Mouse (Mus musculus) gastrocnemius, adult 8-10 months (tissue): ENCODE data around the gene Coro1b. TPM values are rescaled to one million over a fixed set of nuclear protein-coding genes. Genes with fewer than 3 reads are reported as not detected.

ENCODE experiments used
- DNase-seq, 2 experiments: peaks; one replicate each; pipeline ENCODE4 v3.0.0; 2022; ENCODE audit warnings: low spot score in 2 of 2
- total RNA-seq, 4 experiments: library from RNA; stranded (reverse); gene quantifications; 2 replicates each; pipeline ENCODE4 v1.2.4; 2022

The Coro1b gene
- total RNA-seq, 4 experiments from 2014 or later, result 10.4 to 13.2 (median 11.6) TPM

DNA sequence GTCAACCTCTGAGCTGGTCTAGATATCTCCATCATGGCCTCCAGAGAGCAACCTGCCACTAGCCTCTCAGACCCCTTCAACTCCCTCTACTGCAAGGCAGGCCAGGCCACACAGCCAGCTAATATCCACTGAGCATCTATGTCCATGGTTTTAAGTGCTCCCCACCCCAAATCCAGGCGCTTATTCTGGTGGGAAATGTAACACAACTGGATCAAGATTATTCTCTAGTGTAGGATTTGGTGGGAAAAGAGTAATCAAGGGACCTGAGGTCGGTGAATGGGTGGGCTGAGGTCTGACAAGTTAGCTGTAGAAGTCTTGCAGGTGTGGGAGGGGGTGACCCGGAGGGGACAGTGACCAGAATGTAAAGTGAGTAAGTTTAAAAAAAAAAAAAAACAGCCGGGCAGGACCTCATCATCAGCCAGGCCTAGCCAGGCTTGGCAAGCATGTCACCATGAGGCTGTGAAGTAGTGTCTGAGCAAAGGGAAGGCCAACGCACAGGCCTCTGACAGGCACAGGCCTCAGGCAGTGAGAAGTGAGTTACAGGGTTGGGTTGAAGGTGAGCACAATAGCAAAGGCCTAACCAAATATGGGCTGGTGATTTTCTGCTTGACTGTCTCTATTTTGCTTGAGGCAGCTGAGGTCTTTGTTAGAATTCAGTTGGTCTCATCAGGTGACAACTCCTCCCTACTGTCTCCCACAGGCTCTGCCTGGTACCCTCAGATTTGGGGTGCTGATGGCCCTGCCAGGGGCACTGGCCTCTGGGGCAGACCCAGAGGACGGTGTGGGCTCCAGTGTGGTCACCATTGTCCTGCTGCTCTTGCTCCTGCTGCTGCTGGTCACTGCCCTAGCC lies 7.0 kb downstream of the Coro1b start:
- DNase-seq, result no peak

DNA sequence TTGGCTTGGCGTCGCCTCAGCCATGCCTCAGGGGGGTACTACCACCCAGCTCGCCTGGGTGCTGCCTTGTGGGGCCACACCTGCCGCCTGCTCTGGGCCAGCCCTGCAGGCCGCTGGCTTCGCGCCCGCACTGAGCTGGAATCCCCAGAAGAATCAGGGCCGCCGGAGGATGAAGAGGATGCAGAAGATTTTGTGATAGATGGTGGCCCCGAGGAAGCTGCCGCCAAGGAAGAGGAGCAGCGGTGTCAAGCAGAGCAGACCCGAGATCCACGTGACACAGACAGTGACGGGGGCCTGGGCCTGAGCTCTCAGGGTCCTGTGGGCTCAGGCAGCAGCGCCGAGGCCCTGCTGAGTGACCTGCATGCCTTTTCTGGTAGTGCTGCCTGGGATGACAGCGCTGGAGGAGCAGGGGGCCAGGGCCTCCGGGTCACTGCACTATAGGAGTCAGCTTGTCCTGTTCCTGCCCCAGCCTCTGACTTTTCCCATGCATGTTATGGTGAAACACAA lies 7.7 kb downstream of the Coro1b start:
- no peak for DNase-seq

DNA sequence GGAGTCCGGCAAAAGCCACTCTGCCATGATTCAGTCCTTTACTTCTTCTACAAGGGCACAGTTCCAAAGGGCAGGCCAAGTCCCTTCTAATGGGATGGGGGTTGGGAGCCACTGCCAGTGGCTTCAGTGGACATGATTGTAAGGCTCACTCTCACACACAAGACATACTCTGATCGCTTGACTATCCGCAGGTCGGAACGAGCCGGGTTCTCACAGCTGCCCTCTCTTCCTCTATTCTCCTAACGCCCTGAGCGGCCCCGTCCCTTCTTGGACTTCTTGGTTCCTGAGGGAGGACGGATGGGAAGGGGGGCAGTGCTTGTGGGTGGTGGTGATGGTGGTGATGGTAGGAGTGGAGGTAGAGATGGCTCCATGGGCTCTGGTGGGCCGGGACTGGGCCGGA lies 8.4 kb downstream of the Coro1b start:
- no peak for DNase-seq

DNA sequence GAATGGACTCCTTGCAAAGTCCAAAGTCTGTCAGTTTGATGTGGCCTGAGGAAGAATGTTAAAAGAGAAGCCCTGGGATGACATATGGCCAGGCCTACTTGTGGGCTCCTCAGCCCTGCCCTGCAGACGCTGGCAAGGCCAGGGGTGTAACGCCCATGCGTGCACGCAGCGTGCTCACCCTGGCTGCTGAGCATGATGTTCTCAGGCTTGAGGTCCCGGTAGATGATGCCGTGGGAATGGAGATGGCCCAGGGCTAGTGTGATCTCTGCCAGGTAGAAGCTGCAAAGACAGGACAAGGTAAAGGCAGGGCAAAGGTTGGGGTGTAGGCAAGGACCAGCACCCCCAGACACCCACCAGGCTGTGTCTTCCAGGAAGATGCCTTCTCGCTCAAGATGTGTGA lies 10.6 kb downstream of the Coro1b start:
- DNase-seq, result no peak

DNA sequence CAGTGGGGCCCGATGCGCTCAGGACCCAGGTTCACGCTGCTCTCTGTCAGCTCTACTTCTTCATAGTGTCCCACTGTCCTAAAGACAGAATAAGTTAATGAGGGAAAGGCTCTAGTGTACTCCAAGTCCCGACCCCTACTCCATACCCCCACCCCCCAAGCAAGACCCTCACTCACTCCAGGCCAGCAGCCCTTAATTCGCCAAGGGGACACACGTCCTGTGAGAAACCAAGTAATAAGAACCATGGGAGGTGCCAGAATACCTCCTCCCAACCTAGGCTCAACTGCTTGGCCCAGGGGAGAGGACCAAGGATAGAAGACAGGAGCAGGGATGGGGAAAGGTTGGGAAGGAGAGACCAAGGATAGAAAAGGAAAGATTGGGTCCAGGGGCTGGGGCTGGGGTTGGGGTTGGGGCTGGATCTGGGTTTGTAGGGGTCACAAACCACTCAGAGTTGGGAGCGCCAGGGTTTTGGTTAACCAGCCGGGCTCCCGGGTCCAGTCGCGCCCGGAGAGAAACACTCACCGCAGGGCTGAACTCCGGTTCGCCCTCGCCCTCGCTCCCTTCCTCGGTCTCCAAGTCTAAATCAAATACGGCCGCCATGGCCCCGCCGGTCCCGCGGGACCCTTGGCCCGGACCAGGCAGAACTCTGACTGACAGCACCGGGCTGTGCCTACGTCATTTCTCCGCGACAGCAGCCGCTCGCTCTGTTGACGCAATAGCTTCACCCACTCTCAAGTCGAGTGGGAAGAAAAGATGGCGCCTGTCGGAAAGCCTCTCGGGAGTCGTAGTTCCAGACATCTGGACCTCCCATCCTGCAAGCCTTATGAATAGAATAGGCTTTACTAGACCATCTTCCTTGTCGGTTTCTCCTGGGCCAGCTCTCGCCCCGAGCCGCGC lies 14.5 kb downstream of the Coro1b start, which contains the start of gene Rps6kb2:
Gene Rps6kb2, minus strand, starts transcription at position 709 of the 897 bp plus-strand sequence.
- DNase-seq, result peak; percentile 93

DNA sequence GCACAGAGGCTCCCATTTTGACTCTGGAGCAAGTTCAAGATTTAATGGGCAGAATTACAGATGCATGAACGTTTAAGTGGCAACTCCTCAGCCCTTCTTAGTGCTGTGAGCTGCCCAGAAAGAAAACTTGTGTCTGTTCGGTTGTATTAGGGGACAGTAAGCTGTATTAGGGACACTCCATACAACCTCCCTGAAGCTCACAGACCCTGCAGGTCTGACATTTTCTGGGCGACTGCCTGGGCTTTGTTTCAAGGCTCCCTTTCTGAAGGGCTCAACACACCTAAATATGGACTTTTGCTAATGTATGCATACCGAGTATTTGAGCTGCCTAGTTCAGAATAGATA lies 15.1 kb downstream of the Coro1b start:
- DNase-seq, result no peak

DNA sequence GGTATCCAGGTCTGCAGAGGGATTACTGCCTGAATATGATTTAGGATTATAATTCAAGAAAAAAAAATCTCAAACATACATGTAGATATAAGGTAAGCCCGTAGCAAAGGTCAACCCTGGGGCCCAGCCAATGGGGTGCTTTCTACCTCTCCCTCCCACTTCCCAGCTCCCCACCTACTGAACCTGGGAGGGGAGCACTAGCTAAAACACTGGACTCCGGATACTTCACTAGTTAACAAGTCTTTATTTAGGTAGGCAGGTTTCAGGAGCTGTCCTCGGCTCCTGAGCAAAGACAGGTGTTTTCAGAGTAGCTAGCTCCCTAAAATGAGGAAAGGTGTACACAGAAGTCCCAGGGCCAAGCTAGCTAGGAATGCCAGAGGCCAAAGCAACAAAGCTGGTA lies 15.7 kb downstream of the Coro1b start:
- no peak for DNase-seq

DNA sequence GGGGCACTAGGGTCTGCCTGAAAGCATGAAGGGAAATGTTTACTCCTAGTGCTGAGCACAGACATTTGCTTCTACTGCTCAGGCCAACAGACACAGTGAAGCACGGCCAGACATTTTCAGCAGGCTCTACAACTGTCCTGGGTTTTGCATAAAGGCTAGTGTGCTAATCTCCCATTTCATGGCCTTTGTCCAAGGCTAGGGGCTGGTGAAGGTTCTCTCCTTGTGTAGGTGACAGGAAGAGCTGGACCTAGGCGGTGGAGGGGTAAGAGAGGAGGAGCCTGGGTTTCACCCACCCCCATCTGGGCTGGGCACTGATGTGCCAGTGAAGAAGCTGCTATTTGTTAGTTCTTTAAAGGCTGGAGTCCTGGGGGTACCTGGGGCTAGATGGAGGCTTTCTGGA lies 16.3 kb downstream of the Coro1b start:
- DNase-seq, result no peak

DNA sequence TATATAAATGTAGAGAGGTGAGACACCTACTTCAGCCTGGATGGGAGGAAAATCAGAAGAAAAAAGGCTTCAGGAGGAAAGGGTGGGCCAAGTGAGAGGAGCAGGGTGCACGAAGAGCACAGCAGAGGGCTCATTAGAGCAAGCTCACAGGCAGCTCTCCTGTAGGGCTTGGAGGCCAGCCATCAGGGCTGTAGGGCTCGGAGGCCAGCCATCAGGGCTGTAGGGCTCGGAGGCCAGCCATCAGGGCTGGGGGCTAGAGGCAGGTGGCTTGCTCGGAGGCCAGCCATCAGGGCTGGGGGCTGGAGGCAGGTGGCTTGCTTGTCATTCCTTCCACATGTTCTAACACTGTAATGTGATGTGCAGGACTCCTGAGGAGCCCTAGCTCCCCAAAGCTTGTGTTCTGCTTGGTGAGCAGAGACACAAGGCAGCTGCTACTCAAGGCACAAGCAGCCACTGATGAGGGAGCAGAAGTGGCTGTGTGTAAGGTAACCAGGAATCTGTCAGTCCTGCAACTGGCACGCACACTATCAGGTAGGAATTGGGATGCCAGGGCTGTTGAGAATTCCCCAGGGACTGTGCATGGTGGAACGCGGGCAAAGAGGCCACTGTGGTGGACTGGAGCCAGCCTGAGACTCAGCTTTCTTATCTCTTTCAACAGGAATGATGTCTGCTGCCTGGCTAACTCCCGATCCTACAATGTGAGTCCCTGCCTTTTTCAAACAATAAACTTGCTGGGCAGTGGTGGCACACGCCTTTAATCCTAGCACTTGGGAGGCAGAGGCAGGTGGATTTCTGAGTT lies 18.5 kb downstream of the Coro1b start:
- DNase-seq, result no peak

DNA sequence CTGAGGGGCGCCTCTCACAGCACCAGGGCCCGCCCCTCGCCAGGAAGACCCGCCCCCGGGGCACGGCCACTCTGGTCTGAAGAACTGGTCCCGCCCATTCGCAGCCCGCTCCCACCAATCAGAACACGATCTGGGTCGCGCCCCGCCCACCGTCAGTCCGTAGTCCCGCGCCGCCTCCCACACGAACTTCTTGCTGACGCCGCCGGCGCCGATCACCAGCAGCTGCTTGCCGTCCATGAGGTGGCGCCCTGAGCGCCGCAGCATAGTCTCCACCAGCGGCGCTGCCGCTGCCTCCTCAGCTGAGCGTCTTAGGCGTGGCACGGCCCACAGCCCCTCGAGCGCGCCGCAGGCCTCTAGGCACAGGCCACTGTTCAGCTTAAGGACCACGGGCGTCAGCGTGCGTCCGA lies 21.0 kb downstream of the Coro1b start:
- peak; percentile 99 for DNase-seq

DNA sequence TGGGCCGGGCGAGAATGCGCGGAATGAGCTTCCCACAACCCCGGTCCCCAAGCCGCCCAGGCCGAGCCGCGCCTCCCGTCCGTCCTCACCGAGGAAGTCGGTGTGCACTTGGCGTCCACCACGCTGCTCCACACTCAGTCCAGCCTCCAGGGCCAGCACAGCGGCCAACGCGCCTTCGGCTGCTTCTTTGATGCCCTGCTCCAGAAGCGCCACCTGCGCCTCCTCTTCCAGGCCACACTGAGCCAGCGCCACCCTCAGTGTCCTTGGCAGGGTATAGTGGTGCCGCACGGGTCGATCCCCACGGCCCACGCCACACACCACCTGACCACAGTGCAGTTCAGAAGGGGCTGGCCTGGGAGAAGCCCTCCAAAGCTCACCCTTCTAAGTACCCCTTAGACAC lies 21.4 kb downstream of the Coro1b start:
- peak; percentile 34 to 59 for DNase-seq

DNA sequence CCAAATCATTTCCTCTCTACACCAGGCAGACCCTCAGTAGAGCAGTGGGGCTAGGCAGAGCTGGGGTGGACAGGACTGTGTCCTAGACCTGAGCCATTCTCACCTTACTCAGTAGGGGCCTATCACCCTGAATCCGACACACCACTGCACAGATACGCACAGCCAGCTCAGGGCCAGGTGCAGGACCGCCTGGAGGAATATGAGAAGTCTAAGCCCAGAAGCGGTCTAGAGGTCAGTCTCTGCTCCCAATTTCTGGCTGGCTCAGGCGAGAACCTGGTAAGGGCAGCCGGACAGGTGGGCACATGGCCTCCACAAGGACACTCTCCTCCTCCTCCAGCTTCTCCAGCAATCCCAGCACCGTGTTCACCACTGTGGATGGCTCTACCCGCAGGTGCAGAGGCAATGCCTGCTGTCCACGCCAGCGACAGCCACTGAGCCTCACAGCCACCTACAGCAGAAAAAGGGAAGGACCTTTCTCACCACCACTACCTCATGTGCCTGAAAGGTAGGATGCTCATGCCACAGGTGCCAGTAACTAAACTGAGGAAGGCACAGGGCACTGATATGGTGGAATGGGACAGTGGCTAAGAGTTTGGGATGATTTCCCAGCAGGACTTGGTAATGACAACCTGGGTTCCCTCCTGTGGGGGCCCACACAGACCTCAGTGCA lies 22.4 kb downstream of the Coro1b start:
- peak in 1 of 2 experiments; percentile 46 for DNase-seq

DNA sequence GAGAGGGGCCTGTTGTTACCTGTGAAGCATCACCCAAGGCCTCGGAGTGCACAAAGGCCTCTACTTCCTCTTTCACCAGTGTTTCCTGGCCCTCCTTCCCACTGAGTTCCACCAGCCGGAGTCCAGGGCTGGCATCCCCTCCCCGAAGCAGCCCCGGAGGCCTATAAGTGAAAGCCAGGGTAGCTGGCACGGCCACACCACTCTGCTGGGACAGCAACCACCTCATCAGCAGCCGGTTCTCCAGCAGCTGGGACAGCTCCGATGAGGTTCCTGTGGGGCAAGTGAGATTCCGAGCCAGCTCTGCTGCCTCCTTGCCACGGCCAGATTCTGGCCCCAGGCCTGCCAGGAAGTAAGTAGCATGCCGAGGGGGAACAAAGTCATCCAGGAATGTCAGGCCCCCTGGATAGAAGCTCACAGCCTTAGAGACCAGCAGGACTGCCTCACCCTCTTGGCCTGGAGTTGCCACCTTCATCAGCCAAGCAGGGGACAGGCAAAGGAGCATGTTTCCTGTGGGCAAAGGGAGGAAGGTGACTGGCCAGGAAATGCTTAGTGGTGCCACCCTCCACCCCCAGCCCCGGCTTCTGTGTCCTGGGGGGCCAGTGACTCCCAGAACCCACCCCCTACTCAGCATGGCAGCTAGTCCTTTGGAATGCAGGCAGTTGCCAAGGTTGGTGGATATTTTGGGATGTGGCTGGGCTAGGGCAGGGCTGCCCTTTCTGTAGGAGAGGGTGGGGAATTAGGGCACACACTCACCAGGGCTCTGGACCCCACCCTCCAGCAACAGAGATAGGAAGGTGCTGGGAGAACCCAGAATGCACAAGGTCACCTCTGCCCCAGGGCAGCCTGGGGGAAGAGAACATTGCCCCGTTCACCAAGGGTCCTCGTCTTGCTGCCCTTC lies 23.2 kb downstream of the Coro1b start:
- DNase-seq, result peak; percentile 48 to 67

DNA sequence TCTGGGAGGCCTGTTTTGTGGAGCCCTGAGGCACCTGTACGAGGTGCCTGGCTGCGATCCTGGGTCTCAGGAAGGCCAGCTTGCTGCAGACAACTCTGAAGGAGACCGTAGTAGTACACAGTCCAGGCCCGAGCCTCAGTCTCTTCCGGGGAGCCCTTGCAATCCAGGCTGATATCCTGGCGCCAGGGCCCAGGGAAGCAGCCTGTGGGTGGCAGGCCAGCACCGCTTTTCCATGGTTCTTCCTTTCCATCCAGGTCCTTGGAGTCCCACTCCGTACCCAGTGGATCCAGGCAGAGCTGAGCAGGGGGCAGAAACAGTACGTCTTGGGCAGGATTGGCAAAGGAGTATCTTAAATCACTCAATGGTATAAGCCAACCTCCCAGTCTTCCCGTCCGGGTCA lies 24.5 kb downstream of the Coro1b start:
- DNase-seq, result no peak

DNA sequence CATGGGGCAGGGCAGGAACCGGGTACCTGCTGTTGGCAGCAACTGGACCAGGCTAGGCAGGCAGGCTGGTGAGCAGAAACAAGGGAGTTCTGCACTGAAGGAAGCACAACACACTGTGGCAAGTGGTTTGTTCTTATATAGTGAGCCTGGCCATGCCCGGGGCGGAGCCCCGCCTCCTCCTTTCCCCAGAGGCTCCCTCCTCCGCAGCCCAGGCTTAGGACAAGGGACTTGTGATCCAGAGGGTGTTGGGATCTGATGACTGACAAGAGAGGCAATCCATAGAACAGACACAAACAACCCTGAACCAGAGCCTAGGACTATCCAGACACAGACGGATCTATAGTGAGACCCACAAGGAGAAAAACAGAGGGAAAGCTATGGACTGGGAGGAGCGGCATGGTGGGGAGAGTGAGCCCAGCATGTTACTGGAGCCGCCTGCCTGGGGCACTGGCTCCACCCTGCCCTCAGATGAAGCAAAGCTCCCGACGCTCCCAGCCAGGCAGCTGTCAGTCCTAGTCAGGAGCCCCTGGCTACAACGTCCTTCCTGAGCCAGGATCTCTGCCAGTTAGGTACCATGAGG lies 27.0 kb downstream of the Coro1b start, which contains the start of gene Carns1:
Gene Carns1, minus strand, starts transcription at position 112 of the 580 bp plus-strand sequence.
- DNase-seq, result peak; percentile 53 to 65

DNA sequence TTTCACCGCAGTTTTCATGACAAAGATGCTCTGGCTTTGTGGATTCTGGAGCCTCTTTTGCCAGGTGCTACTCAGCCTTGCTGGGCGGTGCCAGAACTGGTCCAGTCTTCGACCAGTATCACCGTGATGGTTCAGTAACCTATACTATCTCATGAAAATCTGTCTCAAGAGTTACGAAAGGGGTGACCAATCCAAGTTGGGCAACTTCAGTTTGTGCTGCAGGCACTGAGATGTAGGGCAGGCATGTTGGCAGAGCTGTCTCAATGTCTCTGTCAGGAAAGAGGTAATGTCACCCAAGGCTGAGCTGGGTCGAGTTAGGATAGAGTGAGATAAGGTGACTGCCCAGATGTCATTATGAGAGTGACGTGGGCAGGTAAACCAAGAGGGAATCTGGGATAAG lies 32.0 kb downstream of the Coro1b start:
- no peak for DNase-seq

DNA sequence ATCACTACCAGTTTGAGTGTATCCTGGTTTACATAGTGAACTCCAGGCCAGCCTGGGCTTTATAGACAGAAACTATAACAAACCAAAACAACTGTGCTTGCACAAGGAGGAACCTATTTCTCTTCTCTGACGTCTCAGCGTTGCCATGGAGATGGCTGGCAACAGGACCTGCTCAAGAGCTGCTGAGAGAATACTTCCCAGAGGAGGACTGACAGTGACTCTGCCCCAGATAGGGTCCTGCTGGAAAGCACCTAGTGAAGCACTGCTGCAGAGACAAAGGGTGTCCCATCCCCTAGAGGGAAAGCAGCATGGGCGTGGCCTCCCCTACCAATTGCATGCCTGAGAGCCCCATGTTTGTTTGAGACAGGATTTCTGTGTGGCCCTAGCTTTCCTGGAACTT lies 33.5 kb downstream of the Coro1b start:
- no peak for DNase-seq

DNA sequence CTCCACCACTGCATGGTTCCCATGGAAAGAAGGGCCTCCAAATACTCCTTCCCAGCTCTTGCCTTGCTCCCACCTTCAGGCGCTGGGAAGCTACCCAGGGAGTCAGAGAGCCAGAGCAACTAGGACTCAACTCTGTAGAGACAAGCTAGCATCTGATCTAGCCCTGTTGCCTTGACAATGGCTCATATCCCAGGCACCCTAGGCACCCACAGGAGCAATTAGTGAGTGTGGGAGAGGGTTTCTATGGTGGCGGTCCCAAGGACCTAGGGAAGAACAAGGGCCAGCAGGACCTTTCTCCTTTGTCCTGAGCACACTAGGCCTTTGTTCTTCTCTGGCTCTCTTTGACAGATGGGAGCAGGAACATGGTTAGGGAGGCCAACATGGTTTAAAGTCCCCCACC lies 35.3 kb downstream of the Coro1b start:
- DNase-seq, result no peak
